Mouse (Mus musculus): ENCODE results near the gene Wbp1.

Wbp1 gene

GRCm38 (mm10) chr6:83121863-83122710, 728 bp upstream of the Wbp1 start:
- in situ Hi-C loops (cut with MboI; ENCODE audit: low pct_unique_long_range_greater_than_20kb in 1 of 2, low sequenced_read_pairs in 2 of 2, unreplicated experiment in 1 of 2) = no loop called here

- in situ Hi-C loops (cut with MboI; ENCODE audit: low pct_unique_long_range_greater_than_20kb in 1 of 2, low sequenced_read_pairs in 2 of 2, unreplicated experiment in 1 of 2) = no loop called here
Measured at GRCm38 (mm10) chr6:83119734-83120051, 1.7 kb downstream of the Wbp1 start.

GRCm38 (mm10) chr6:83118825-83119733, 2.3 kb downstream of the Wbp1 start:
- in situ Hi-C loops (cut with MboI; ENCODE audit: low pct_unique_long_range_greater_than_20kb in 1 of 2, low sequenced_read_pairs in 2 of 2, unreplicated experiment in 1 of 2) = no loop called here

GRCm38 (mm10) chr6:83118369-83118768, 3.0 kb downstream of the Wbp1 start:
- in situ Hi-C loops (cut with MboI; ENCODE audit: low pct_unique_long_range_greater_than_20kb in 1 of 2, low sequenced_read_pairs in 2 of 2, unreplicated experiment in 1 of 2) = no loop called here

GRCm38 (mm10) chr6:83117616-83118015, 3.7 kb downstream of the Wbp1 start:
- in situ Hi-C loops (cut with MboI; ENCODE audit: low pct_unique_long_range_greater_than_20kb in 1 of 2, low sequenced_read_pairs in 2 of 2, unreplicated experiment in 1 of 2) = no loop called here

- in situ Hi-C loops (cut with MboI; ENCODE audit: low pct_unique_long_range_greater_than_20kb in 1 of 2, low sequenced_read_pairs in 2 of 2, unreplicated experiment in 1 of 2) = no loop called here
Measured at GRCm38 (mm10) chr6:83117165-83117438, 4.3 kb downstream of the Wbp1 start.

GRCm38 (mm10) chr6:83116373-83117164, 4.8 kb downstream of the Wbp1 start:
- in situ Hi-C loops (cut with MboI; ENCODE audit: low pct_unique_long_range_greater_than_20kb in 1 of 2, low sequenced_read_pairs in 2 of 2, unreplicated experiment in 1 of 2) = no loop called here

- in situ Hi-C loops (cut with MboI; ENCODE audit: low pct_unique_long_range_greater_than_20kb in 1 of 2, low sequenced_read_pairs in 2 of 2, unreplicated experiment in 1 of 2) = no loop called here
Measured at GRCm38 (mm10) chr6:83115682-83116372, 5.5 kb downstream of the Wbp1 start.

- in situ Hi-C loops (cut with MboI; ENCODE audit: low pct_unique_long_range_greater_than_20kb in 1 of 2, low sequenced_read_pairs in 2 of 2, unreplicated experiment in 1 of 2) = no loop called here
Measured at GRCm38 (mm10) chr6:83115011-83115671, 6.2 kb downstream of the Wbp1 start, which contains the start of gene Mogs. Gene Mogs (plus strand): TSS chr6:83115496.

GRCm38 (mm10) chr6:83111510-83112136, 9.7 kb downstream of the Wbp1 start:
- in situ Hi-C loops (cut with MboI; ENCODE audit: low pct_unique_long_range_greater_than_20kb in 1 of 2, low sequenced_read_pairs in 2 of 2, unreplicated experiment in 1 of 2) = no loop called here

- in situ Hi-C loops (cut with MboI; ENCODE audit: low pct_unique_long_range_greater_than_20kb in 1 of 2, low sequenced_read_pairs in 2 of 2, unreplicated experiment in 1 of 2) = no loop called here
Measured at GRCm38 (mm10) chr6:83108762-83109668, 12.3 kb downstream of the Wbp1 start, which contains the start of gene Mrpl53. Gene Mrpl53 (plus strand): TSS chr6:83109040.

GRCm38 (mm10) chr6:83107566-83108400, 13.6 kb downstream of the Wbp1 start:
- in situ Hi-C loops (cut with MboI; ENCODE audit: low pct_unique_long_range_greater_than_20kb in 1 of 2, low sequenced_read_pairs in 2 of 2, unreplicated experiment in 1 of 2) = no loop called here

GRCm38 (mm10) chr6:83104158-83104557, 17.2 kb downstream of the Wbp1 start:
- in situ Hi-C loops (cut with MboI; ENCODE audit: low pct_unique_long_range_greater_than_20kb in 1 of 2, low sequenced_read_pairs in 2 of 2, unreplicated experiment in 1 of 2) = loop anchor here in 1 of 2 experiments (5.0 kb wide), 1 partner anchor 97 kb away; no protein-coding TSS in a partner anchor

GRCm38 (mm10) chr6:83103130-83103650, 18.2 kb downstream of the Wbp1 start:
- in situ Hi-C loops (cut with MboI; ENCODE audit: low pct_unique_long_range_greater_than_20kb in 1 of 2, low sequenced_read_pairs in 2 of 2, unreplicated experiment in 1 of 2) = loop anchor here in 1 of 2 experiments (5.0 kb wide), 1 partner anchor 96 kb away; no protein-coding TSS in a partner anchor

All from mouse embryonic stem cell (cell line).